Mouse (Mus musculus): ENCODE results near the gene Ap1m1. TPM values are rescaled to one million over a fixed set of nuclear protein-coding genes. Genes with fewer than 3 reads are reported as not detected.

Gene Ap1m1
- polyA plus RNA-seq, 1 experiment = 196 TPM

DNA sequence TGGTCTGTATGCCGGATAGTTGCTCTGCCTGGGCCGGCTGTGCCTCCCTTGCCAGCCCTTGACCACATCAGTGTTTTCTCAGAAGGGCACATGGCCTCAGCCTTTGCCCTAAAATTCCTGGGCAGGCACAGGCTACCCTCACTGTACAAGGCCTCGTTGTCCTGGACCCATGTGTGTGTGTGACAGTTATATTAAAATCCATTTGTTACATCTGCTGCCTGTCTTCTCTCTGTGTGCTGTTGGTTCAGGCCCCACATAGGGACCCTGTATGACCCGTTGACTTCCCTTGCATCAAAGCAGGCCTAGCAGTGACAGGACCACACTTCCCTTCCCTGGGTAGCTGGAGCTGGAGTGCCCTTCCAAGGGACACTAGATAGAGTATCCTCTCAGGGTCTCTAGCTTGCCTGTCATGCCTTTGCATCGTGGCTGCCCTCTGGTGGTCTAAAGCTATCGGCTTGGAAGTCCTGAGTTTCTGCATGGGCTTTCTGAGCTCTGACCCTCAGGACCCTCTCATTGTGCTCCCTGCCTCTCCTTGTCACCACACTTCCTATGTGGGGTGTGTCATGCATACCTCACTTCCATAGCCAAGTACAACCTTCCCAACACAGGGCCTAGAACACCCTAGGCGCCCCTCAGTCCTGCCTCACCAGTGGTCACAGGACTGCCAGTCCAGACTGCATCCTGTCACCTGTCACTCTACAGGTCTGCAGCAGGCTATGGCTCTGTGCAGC is 17.5 kb downstream of the Ap1m1 start:
- peaks cover 54% of the 10 kb centered on the region for H3K36me3 ChIP-seq (replicated peaks; ENCODE audit: low read length)
- H3K27me3 ChIP-seq (replicated peaks) = no peaks in the 10 kb centered on the region
- TF ChIP-seq GATA1 (IDR thresholded peaks at IDR 0.05; ENCODE audit: borderline replicate concordance, low read length) = no peak
- TF ChIP-seq FLI1 (IDR thresholded peaks at IDR 0.05; ENCODE audit: low read length) = no peak
- H3K4me1 ChIP-seq = peaks cover 50% of the 10 kb centered on the region
- no peaks in the 10 kb centered on the region for H3K9me3 ChIP-seq
- H3K4me3 ChIP-seq (replicated peaks) = peak overlapping the region; percentile 17

GRCm38 (mm10) chr8:72257902-72258238 is 18.1 kb downstream of the Ap1m1 start:
- TF ChIP-seq FLI1 (IDR thresholded peaks at IDR 0.05; ENCODE audit: low read length) (no peak), GATA1 (IDR thresholded peaks at IDR 0.05; ENCODE audit: borderline replicate concordance, low read length) (no peak)
- H3K4me3 ChIP-seq (replicated peaks) = no peak overlapping the region
- peaks cover 55% of the 10 kb centered on the region for H3K4me1 ChIP-seq
- no peaks in the 10 kb centered on the region for H3K9me3 ChIP-seq
- H3K27me3 ChIP-seq (replicated peaks) = peaks cover 3% of the 10 kb centered on the region
- H3K36me3 ChIP-seq (replicated peaks; ENCODE audit: low read length) = peaks cover 49% of the 10 kb centered on the region

DNA sequence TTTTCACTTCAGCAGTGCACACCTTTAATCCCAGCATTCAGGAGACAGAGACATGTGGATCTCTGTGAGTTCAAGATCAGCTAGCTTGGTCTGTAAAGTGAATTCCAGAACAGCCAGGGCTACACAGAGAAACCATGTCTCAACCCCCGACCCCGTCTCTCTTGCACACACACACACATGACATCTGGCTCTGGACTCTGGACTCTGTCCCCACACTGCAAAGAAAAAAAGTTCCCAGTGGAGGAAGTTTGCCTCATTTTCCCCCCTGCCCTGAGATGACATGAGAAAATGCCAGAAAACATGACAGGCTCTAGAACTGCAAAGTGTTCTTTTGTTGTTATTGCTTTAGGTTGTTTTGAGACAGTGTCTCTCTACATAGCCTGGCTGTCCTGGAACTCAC is 20.0 kb downstream of the Ap1m1 start:
- Histone ChIP-seq H3K36me3 (replicated peaks; ENCODE audit: low read length) (peaks cover 29% of the 10 kb centered on the region), H3K4me3 (replicated peaks) (no peak overlapping the region), H3K9me3 (no peaks in the 10 kb centered on the region), H3K4me1 (peaks cover 55% of the 10 kb centered on the region), H3K27me3 (replicated peaks) (peaks cover 10% of the 10 kb centered on the region)
- TF ChIP-seq GATA1 (IDR thresholded peaks at IDR 0.05; ENCODE audit: borderline replicate concordance, low read length) = no peak
- TF ChIP-seq FLI1 (IDR thresholded peaks at IDR 0.05; ENCODE audit: low read length) = no peak

- Histone ChIP-seq H3K9me3 (no peaks in the 10 kb centered on the region), H3K4me3 (replicated peaks) (no peak overlapping the region), H3K27me3 (replicated peaks) (peaks cover 10% of the 10 kb centered on the region), H3K4me1 (peaks cover 59% of the 10 kb centered on the region), H3K36me3 (replicated peaks; ENCODE audit: low read length) (peaks cover 22% of the 10 kb centered on the region)
- TF ChIP-seq FLI1 (IDR thresholded peaks at IDR 0.05; ENCODE audit: low read length) (no peak), GATA1 (IDR thresholded peaks at IDR 0.05; ENCODE audit: borderline replicate concordance, low read length) (no peak)
Observed at GRCm38 (mm10) chr8:72260585-72260984, 20.8 kb downstream of the Ap1m1 start.

GRCm38 (mm10) chr8:72261019-72261418 is 21.2 kb downstream of the Ap1m1 start:
- no peaks in the 10 kb centered on the region for H3K9me3 ChIP-seq

DNA sequence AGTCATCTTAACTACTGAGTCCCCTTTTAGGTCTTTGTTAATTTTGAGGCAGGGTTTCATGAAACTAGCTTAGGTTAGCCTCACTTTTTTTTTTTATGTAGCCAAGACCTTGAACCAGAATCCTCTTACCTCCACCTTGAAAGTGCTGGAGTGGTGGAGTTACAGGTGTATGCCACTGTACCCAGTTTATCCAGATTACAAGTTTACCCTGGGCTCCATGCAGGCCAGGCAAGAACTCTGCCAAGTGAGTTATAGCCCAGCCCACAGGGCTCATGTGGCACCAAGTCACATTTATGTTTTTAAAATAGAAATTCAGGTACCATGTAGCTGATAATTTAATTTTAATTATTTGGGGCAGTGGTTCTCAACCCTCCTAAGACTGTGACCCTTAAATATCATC is 21.6 kb downstream of the Ap1m1 start:
- no peak overlapping the region for H3K4me3 ChIP-seq (replicated peaks)
- peaks cover 16% of the 10 kb centered on the region for H3K36me3 ChIP-seq (replicated peaks; ENCODE audit: low read length)
- H3K4me1 ChIP-seq = peaks cover 66% of the 10 kb centered on the region
- H3K27me3 ChIP-seq (replicated peaks) = peaks cover 10% of the 10 kb centered on the region
- no peak for TF ChIP-seq FLI1 (IDR thresholded peaks at IDR 0.05; ENCODE audit: low read length)
- TF ChIP-seq GATA1 (IDR thresholded peaks at IDR 0.05; ENCODE audit: borderline replicate concordance, low read length) = no peak
- H3K9me3 ChIP-seq = no peaks in the 10 kb centered on the region

More at GRCm38 (mm10) chr8:72261019-72261418, 21.2 kb downstream of the Ap1m1 start:
- TF ChIP-seq FLI1 (IDR thresholded peaks at IDR 0.05; ENCODE audit: low read length) (no peak), GATA1 (IDR thresholded peaks at IDR 0.05; ENCODE audit: borderline replicate concordance, low read length) (no peak)
- H3K36me3 ChIP-seq (replicated peaks; ENCODE audit: low read length) = peaks cover 17% of the 10 kb centered on the region
- H3K27me3 ChIP-seq (replicated peaks) = peaks cover 10% of the 10 kb centered on the region
- peaks cover 63% of the 10 kb centered on the region for H3K4me1 ChIP-seq
- no peak overlapping the region for H3K4me3 ChIP-seq (replicated peaks)

DNA sequence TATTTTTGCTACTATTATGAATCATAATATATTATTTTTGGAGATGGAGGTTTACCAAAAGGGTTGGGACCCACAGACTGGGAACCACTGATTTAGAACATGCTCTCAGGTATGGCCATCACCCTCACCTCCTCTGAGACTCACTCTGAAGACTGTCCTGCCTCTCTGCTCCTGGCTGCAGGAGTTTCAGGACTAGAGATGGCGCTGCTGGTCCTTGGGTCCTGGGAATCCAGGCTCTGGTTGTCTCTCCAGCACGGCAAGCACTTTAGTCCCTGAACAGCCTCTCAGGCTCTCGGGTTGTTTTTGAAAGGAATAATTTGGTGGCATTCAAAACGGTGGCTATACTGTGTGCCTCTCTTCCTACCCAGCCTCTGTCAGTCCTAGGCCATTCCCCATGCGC is 22.1 kb downstream of the Ap1m1 start:
- H3K9me3 ChIP-seq = no peaks in the 10 kb centered on the region
- H3K4me1 ChIP-seq = peaks cover 65% of the 10 kb centered on the region
- no peak overlapping the region for H3K4me3 ChIP-seq (replicated peaks)
- H3K27me3 ChIP-seq (replicated peaks) = peaks cover 10% of the 10 kb centered on the region
- peaks cover 13% of the 10 kb centered on the region for H3K36me3 ChIP-seq (replicated peaks; ENCODE audit: low read length)
- TF ChIP-seq GATA1 (IDR thresholded peaks at IDR 0.05; ENCODE audit: borderline replicate concordance, low read length) = no peak
- no peak for TF ChIP-seq FLI1 (IDR thresholded peaks at IDR 0.05; ENCODE audit: low read length)

DNA sequence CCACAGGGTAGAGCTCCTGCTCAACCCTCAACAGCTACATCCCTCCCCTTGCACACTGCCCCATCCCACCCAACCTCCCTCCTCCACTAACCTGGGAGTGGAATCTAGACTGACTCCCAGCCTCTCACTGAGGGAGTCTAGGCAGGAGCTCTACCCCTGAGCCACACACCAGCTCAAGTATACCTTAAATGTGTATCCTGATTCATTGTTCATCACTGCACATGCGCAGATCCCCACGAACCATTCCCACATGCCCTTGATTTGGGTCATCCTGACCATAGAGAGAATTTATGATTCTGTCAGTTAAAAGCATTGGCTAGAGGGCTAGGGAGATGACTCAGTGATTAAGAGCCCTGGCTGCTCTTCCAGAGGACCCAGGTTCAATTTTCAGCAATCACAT is 22.9 kb downstream of the Ap1m1 start:
- H3K27me3 ChIP-seq (replicated peaks) = peaks cover 10% of the 10 kb centered on the region
- H3K36me3 ChIP-seq (replicated peaks; ENCODE audit: low read length) = peaks cover 4% of the 10 kb centered on the region
- H3K9me3 ChIP-seq = no peaks in the 10 kb centered on the region
- no peak overlapping the region for H3K4me3 ChIP-seq (replicated peaks)
- no peak for TF ChIP-seq GATA1 (IDR thresholded peaks at IDR 0.05; ENCODE audit: borderline replicate concordance, low read length)
- peaks cover 58% of the 10 kb centered on the region for H3K4me1 ChIP-seq

DNA sequence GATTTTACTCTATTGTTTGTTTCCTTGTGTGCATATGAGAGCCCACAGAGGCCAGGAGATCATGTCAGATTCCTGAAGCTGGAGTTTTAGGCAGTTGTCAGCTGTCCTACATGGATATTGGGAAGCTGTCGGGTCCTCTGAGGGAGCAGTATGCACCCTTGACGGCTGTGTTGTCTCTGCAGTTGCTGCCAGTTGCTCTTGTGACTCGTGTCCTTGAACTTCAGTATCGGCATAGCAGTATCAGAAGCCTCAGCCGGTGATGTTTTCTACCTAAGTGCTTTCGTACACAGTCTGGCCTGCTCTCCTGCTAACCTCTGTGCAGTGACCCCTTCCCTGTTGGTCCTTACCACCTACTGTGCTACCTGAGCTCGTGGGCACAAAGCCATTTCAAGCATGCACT is 23.6 kb downstream of the Ap1m1 start:
- no peaks in the 10 kb centered on the region for H3K36me3 ChIP-seq (replicated peaks; ENCODE audit: low read length)
- H3K4me3 ChIP-seq (replicated peaks) = no peak overlapping the region
- peaks cover 10% of the 10 kb centered on the region for H3K27me3 ChIP-seq (replicated peaks)
- H3K9me3 ChIP-seq = no peaks in the 10 kb centered on the region
- H3K4me1 ChIP-seq = peaks cover 65% of the 10 kb centered on the region
- no peak for TF ChIP-seq GATA1 (IDR thresholded peaks at IDR 0.05; ENCODE audit: borderline replicate concordance, low read length)
- TF ChIP-seq FLI1 (IDR thresholded peaks at IDR 0.05; ENCODE audit: low read length) = no peak

DNA sequence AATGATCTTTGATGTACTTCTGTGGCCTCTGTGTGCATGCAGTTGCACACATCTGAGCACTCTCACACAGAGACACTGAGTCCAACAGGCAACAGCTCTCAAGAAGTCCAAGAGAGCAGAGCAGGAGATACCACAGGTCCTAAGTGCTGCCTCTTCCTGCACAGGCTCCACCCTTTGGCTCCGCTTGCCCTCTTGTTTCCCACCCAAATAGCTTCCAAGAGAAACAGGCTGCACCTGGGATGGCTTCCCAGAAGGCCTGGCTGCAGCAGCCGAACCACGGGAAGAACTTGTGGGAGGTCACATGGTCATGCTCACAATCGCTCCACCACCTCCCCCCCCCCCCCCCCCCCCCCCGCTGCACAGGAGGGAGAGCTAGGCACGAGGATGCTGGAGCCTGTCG is 25.5 kb downstream of the Ap1m1 start:
- peaks cover 10% of the 10 kb centered on the region for H3K27me3 ChIP-seq (replicated peaks)
- TF ChIP-seq FLI1 (IDR thresholded peaks at IDR 0.05; ENCODE audit: low read length) (no peak), GATA1 (IDR thresholded peaks at IDR 0.05; ENCODE audit: borderline replicate concordance, low read length) (no peak)

More for the DNA sequence above, 25.5 kb downstream of the Ap1m1 start:
- H3K36me3 ChIP-seq (replicated peaks; ENCODE audit: low read length) = no peaks in the 10 kb centered on the region
- H3K9me3 ChIP-seq = no peaks in the 10 kb centered on the region
- peaks cover 70% of the 10 kb centered on the region for H3K4me1 ChIP-seq
- peak overlapping the region; percentile 59 for H3K4me3 ChIP-seq (replicated peaks)
